Mouse (Mus musculus) hindbrain, postnatal 0 days (tissue): ENCODE data around the gene Il22ra2. TPM values are rescaled to one million over a fixed set of nuclear protein-coding genes. Genes with fewer than 3 reads are reported as not detected.
A peak's percentile ranks its signal among the peaks of the same experiment; 100 is the strongest.

Experiments
- ATAC-seq: fragments of 200-750 bp; cut with Nextera tagmentation; 2 replicates; pipeline ENCODE4 v1.8.0; 2017; ENCODE audit warnings: mild to moderate bottlenecking, moderate TSS enrichment, moderate library complexity
- DNase-seq: peaks from one replicate; pipeline ENCODE4 v3.0.0-alpha.2; 2015; ENCODE audit warnings: low spot score
- H3K27ac ChIP-seq: fragments of 300-500 bp; sonication (generic); 2 replicates; pipeline ENCODE4 v1.5.1; 2014; ENCODE audit warnings: mild to moderate bottlenecking
- H3K27me3 ChIP-seq: fragments of 300-500 bp; sonication (generic); 2 replicates; pipeline ENCODE4 v1.6.1; 2014; ENCODE audit warnings: low read length, mixed read lengths; ENCODE audit not compliant: insufficient read depth
- H3K36me3 ChIP-seq: fragments of 300-500 bp; sonication (generic); 2 replicates; pipeline ENCODE4 v1.6.1; 2014; ENCODE audit warnings: low read length, mixed read lengths; ENCODE audit not compliant: insufficient read depth
- H3K4me1 ChIP-seq: fragments of 300-500 bp; sonication (generic); 2 replicates; pipeline ENCODE4 v1.6.1; 2014; ENCODE audit warnings: antibody characterized with exemption, low read length, mixed read lengths; ENCODE audit not compliant: insufficient read depth
- H3K4me2 ChIP-seq: fragments of 300-500 bp; sonication (generic); 2 replicates; pipeline ENCODE4 v1.6.1; 2014; ENCODE audit warnings: low read depth, mild to moderate bottlenecking, low read length, moderate library complexity, mixed read lengths
- H3K4me3 ChIP-seq: fragments of 300-500 bp; sonication (generic); 2 replicates; pipeline ENCODE4 v1.5.1; 2014; ENCODE audit warnings: low read length
- H3K9ac ChIP-seq: fragments of 300-500 bp; sonication (generic); replicated peaks from 2 replicates; pipeline ENCODE4 v1.6.1; 2014; ENCODE audit warnings: mild to moderate bottlenecking, low read length, moderate library complexity, mixed read lengths
- H3K9me3 ChIP-seq: fragments of 300-500 bp; sonication (generic); 2 replicates; pipeline ENCODE4 v1.6.1; 2016; ENCODE audit warnings: low read length, mixed read lengths
- CTCF ChIP-seq: IDR thresholded peaks from 2 replicates; pipeline ENCODE4 v1.5.1; 2016; ENCODE audit warnings: antibody characterized with exemption, control low read depth, low read depth
- WGBS: fragments of 180-500 bp; shearing (Covaris S2); extraction: QIAGEN DNeasy Blood & Tissue Kit; methylation state at CpG from one replicate; pipeline ENCODE4 v1.1.7; 2014; 5-methylcytosine and 5-hydroxymethylcytosine counted together
- polyA plus RNA-seq: library from polyadenylated mRNA; unstranded; fragments of >200 nt; fragmentation: Nextera tagmentation; extraction: Ambion mirVana; gene quantifications from 2 replicates; pipeline ENCODE4 v1.2.1, GENCODE M21; 2015
- total RNA-seq: library from RNA; depleted of rRNA; stranded (reverse); fragments of >200 nt; gene quantifications from 2 replicates; pipeline ENCODE4 v1.2.3, GENCODE M21; 2014

Gene Il22ra2
- total and polyA plus RNA-seq, 2 experiments from 2014 or later: not detected

- no peak for ATAC-seq
- 83% methylated on average over 7 of the region's 7 CpGs for WGBS
These were observed 38.9 kb upstream of the Il22ra2 start for GRCm38 (mm10) chr10:19582806-19583430.

GRCm38 (mm10) chr10:19584064-19584463, 37.7 kb upstream of the Il22ra2 start:
- TF ChIP-seq CTCF: no peak
- Histone ChIP-seq H3K4me2 (no peak overlapping the region), H3K27ac (no peak overlapping the region), H3K9ac (no peak overlapping the region), H3K4me3 (no peak overlapping the region), H3K27me3 (no peaks in the 10 kb centered on the region), H3K4me1 (no peaks in the 10 kb centered on the region), H3K9me3 (no peaks in the 10 kb centered on the region), H3K36me3 (no peaks in the 10 kb centered on the region)
- ATAC-seq (no peak), DNase-seq (no peak)
- 81% methylated on average over 2 of the region's 2 CpGs for WGBS

More at GRCm38 (mm10) chr10:19582806-19583430, 38.9 kb upstream of the Il22ra2 start:
- no peak overlapping the region for H3K4me3 ChIP-seq
- H3K9me3 ChIP-seq: no peaks in the 10 kb centered on the region
- H3K4me1 ChIP-seq: no peaks in the 10 kb centered on the region
- H3K4me2 ChIP-seq: no peak overlapping the region
- no peak for DNase-seq
- H3K36me3 ChIP-seq: no peaks in the 10 kb centered on the region
- H3K9ac ChIP-seq: no peak overlapping the region
- H3K27ac ChIP-seq: no peak overlapping the region
- TF ChIP-seq CTCF: no peak
- H3K27me3 ChIP-seq: no peaks in the 10 kb centered on the region

DNA sequence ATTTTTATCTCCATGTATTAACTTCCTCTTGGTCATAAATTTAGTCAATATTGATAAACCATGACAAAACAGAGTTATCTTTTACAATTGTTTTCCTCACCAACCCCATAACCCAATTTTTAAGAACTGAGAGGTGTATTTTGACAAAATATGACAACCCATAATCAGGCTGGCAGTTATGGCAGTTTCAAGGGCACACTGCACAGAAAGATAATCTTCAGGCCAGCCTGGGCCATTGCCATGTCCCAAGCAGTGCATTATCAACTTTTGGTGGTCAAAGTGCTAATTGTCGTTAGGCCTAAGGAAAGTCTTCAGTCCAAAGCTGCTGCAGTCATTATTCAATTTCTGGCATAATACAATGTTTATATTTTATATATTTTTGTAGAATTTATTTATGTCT, 37.0 kb upstream of the Il22ra2 start:
- Histone ChIP-seq H3K4me3 (no peak overlapping the region), H3K27me3 (no peaks in the 10 kb centered on the region), H3K9me3 (no peaks in the 10 kb centered on the region), H3K36me3 (no peaks in the 10 kb centered on the region), H3K4me1 (no peaks in the 10 kb centered on the region), H3K9ac (no peak overlapping the region), H3K4me2 (no peak overlapping the region), H3K27ac (no peak overlapping the region)
- 96% methylated on average over 1 of the region's 1 CpGs for WGBS
- no peak for DNase-seq
- no peak for ATAC-seq
- no peak for TF ChIP-seq CTCF

DNA sequence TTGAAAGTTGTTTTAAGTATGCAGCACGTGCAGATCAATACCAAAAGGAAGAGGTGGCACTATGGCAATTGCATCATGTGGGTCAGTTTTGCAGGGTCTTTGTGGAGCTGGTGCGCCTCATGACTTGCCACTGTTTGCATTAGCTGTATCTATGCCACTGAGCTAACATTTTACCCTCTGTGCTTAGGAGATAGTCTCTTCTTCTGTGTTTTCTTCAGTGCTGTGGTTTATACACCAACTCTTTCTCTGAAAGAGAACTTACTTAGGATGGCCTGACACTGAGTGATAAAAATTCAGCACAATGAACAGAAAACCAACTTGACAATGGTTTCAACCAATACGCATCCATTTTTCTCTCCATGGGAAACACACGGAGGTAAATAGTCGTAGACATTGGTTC, 35.9 kb upstream of the Il22ra2 start:
- H3K4me3 ChIP-seq: no peak overlapping the region
- H3K4me2 ChIP-seq: no peak overlapping the region
- ATAC-seq (no peak), DNase-seq (no peak)
- H3K9ac ChIP-seq: no peak overlapping the region
- H3K9me3 ChIP-seq: no peaks in the 10 kb centered on the region
- no peaks in the 10 kb centered on the region for H3K27me3 ChIP-seq
- H3K36me3 ChIP-seq: no peaks in the 10 kb centered on the region
- H3K4me1 ChIP-seq: no peaks in the 10 kb centered on the region
- TF ChIP-seq CTCF: no peak
- 92% methylated on average over 5 of the region's 5 CpGs for whole genome bisulfite sequencing
- H3K27ac ChIP-seq: no peak overlapping the region

- Histone ChIP-seq H3K4me3 (no peak overlapping the region), H3K27ac (no peak overlapping the region), H3K4me2 (no peak overlapping the region), H3K36me3 (no peaks in the 10 kb centered on the region), H3K9me3 (no peaks in the 10 kb centered on the region), H3K27me3 (no peaks in the 10 kb centered on the region), H3K9ac (no peak overlapping the region), H3K4me1 (no peaks in the 10 kb centered on the region)
- 82% methylated on average over 3 of the region's 3 CpGs for WGBS
- TF ChIP-seq CTCF: no peak
- ATAC-seq (no peak), DNase-seq (no peak)
These were observed 34.5 kb upstream of the Il22ra2 start for GRCm38 (mm10) chr10:19587281-19587680.

DNA sequence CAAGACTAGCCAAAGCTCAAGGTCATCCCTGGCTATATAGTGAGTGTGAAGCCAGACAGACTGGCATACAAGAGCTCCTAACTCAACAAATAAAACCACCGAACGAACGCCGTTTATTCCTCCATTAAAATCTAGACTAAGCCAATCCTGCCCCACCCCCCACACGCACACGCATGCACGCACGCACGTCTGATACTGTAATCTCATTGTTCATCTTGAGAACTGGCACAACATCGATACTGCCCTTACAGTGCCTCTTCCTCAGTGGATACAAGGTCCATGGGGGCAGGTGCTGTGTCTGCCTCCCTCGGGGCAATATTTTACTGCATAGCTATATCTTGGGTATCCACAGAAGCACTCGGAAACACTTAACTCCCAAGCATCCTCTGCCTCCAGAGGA, 32.2 kb upstream of the Il22ra2 start:
- no peak for TF ChIP-seq CTCF
- no peak for ATAC-seq
- WGBS: 90% methylated on average over 12 of the region's 12 CpGs
- H3K27me3 ChIP-seq: no peaks in the 10 kb centered on the region
- H3K9me3 ChIP-seq: no peaks in the 10 kb centered on the region
- no peaks in the 10 kb centered on the region for H3K36me3 ChIP-seq
- H3K27ac ChIP-seq: no peak overlapping the region
- H3K4me1 ChIP-seq: peaks cover 4% of the 10 kb centered on the region; the same call in 1 of the 2 replicates
- no peak overlapping the region for H3K4me2 ChIP-seq
- H3K9ac ChIP-seq: no peak overlapping the region
- DNase-seq: no peak
- H3K4me3 ChIP-seq: no peak overlapping the region

- no peak for DNase-seq
- Histone ChIP-seq H3K4me2 (peak overlapping the region; percentile 93), H3K4me3 (peak overlapping the region; percentile 84), H3K4me1 (peaks cover 4% of the 10 kb centered on the region; the same call in 1 of the 2 replicates), H3K9ac (no peak overlapping the region), H3K27me3 (no peaks in the 10 kb centered on the region), H3K36me3 (no peaks in the 10 kb centered on the region), H3K9me3 (no peaks in the 10 kb centered on the region), H3K27ac (no peak overlapping the region)
- ATAC-seq: no peak
- TF ChIP-seq CTCF: no peak
- 33% methylated on average over 6 of the region's 6 CpGs for WGBS
These were observed 30.5 kb upstream of the Il22ra2 start for GRCm38 (mm10) chr10:19591286-19591640.
